Mouse (Mus musculus) kidney, adult 2 months (tissue): ENCODE data around the gene Abl2. TPM values are rescaled to one million over a fixed set of nuclear protein-coding genes. Genes with fewer than 3 reads are reported as not detected.

ENCODE experiments used
- DNase-seq: peaks from one replicate; pipeline ENCODE4 v3.0.0; 2021
- H3K27ac ChIP-seq: fragments of 200-500 bp; 2 replicates; pipeline ENCODE4 v1.5.1; 2012; ENCODE audit warnings: low read depth, low read length, control low read depth, inconsistent platforms; ENCODE audit not compliant: insufficient read depth
- H3K27me3 ChIP-seq: fragments of 200-500 bp; replicated peaks from 2 replicates; pipeline ENCODE4 v1.6.1; 2012; ENCODE audit warnings: mild to moderate bottlenecking, moderate library complexity, low read length, inconsistent platforms; ENCODE audit not compliant: control insufficient read depth, insufficient read depth
- H3K36me3 ChIP-seq: fragments of 200-500 bp; 2 replicates; pipeline ENCODE4 v1.6.1; 2012; ENCODE audit warnings: mild to moderate bottlenecking, moderate library complexity, low read length, inconsistent platforms; ENCODE audit not compliant: control insufficient read depth, insufficient read depth
- H3K4me1 ChIP-seq: fragments of 200-500 bp; 2 replicates; pipeline ENCODE4 v1.6.1; 2011; ENCODE audit warnings: low read length; ENCODE audit not compliant: control insufficient read depth, insufficient read depth
- H3K4me3 ChIP-seq: fragments of 200-500 bp; 2 replicates; pipeline ENCODE4 v1.5.1; 2011; ENCODE audit warnings: mild to moderate bottlenecking, low read depth, low read length, control low read depth; ENCODE audit not compliant: insufficient read depth
- CTCF ChIP-seq: fragments of 200-500 bp; conservative IDR thresholded peaks from 2 replicates; pipeline ENCODE4 v1.5.1; 2011; ENCODE audit warnings: low read depth, mild to moderate bottlenecking, control low read depth, low read length, moderate library complexity, mixed read lengths; ENCODE audit not compliant: insufficient read depth, insufficient read length
- POLR2A ChIP-seq: fragments of 200-500 bp; IDR thresholded peaks from one replicate; pipeline ENCODE4 v1.6.1; 2011; ENCODE audit warnings: low read depth, low read length, control low read depth
- WGBS: fragments of 180-500 bp; shearing (Covaris S2); methylation state at CpG from one replicate; pipeline ENCODE4 v1.1.7; 2018; 5-methylcytosine and 5-hydroxymethylcytosine counted together
- polyA plus RNA-seq: library from polyadenylated mRNA; depleted of rRNA; stranded (reverse); fragments of >200 nt; gene quantifications from 2 replicates; pipeline ENCODE4 v1.2.3, GENCODE M21; 2012

Abl2 gene
- polyA plus RNA-seq, 1 experiment: 7.5 TPM

- H3K4me3 ChIP-seq: no peak overlapping the region
- no peaks in the 10 kb centered on the region for H3K27me3 ChIP-seq
- no peaks in the 10 kb centered on the region for H3K4me1 ChIP-seq
- no peaks in the 10 kb centered on the region; the same call in 1 of the 2 replicates for H3K36me3 ChIP-seq
- WGBS: 91% methylated on average over 2 of the region's 2 CpGs
- H3K27ac ChIP-seq: no peak overlapping the region
- no peak for TF ChIP-seq POLR2A
- TF ChIP-seq CTCF: no peak
- DNase-seq: no peak
Measured at GRCm38 (mm10) chr1:156635148-156635547, 76.6 kb downstream of the Abl2 start.

- H3K27me3 ChIP-seq: no peaks in the 10 kb centered on the region
- no peak overlapping the region for H3K27ac ChIP-seq
- TF ChIP-seq POLR2A: no peak
- TF ChIP-seq CTCF: no peak
- no peaks in the 10 kb centered on the region for H3K4me1 ChIP-seq
- DNase-seq: no peak
- H3K4me3 ChIP-seq: no peak overlapping the region
- no peaks in the 10 kb centered on the region; the same call in none of the 2 replicates for H3K36me3 ChIP-seq
- 89% methylated on average over 5 of the region's 5 CpGs for WGBS
Measured at GRCm38 (mm10) chr1:156639455-156639854, 80.9 kb downstream of the Abl2 start.

GRCm38 (mm10) chr1:156640577-156640976, 82.0 kb downstream of the Abl2 start:
- TF ChIP-seq POLR2A (no peak), CTCF (peak; percentile 32; the same call in 1 of the 2 replicates)
- no peak overlapping the region for H3K27ac ChIP-seq
- peak; percentile 28 for DNase-seq
- no peaks in the 10 kb centered on the region; the same call in none of the 2 replicates for H3K36me3 ChIP-seq
- 76% methylated on average over 4 of the region's 4 CpGs for WGBS
- no peaks in the 10 kb centered on the region for H3K27me3 ChIP-seq
- peaks cover 5% of the 10 kb centered on the region for H3K4me1 ChIP-seq
- H3K4me3 ChIP-seq: no peak overlapping the region

DNA sequence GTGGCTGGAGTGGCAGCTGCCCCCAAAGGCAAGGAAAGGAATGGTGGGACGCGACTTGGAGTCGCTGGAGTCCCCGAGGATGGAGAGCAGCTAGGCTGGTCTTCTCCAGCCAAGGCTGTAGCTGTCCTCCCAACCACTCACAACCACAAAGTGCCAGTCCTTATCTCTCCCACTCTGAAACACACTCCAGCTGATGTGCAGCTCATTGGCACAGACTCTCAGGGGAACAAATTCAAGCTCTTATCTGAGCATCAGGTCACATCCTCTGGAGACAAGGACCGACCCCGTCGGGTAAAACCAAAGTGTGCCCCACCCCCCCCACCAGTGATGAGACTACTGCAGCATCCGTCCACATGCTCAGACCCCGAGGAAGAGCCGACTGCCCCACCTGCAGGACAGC, 83.2 kb downstream of the Abl2 start:
- Histone ChIP-seq H3K4me1 (peaks cover 5% of the 10 kb centered on the region), H3K36me3 (no peaks in the 10 kb centered on the region; the same call in 1 of the 2 replicates), H3K4me3 (no peak overlapping the region), H3K27me3 (no peaks in the 10 kb centered on the region), H3K27ac (no peak overlapping the region)
- no peak for DNase-seq
- no peak for TF ChIP-seq POLR2A
- 86% methylated on average over 10 of the region's 10 CpGs for WGBS

DNA sequence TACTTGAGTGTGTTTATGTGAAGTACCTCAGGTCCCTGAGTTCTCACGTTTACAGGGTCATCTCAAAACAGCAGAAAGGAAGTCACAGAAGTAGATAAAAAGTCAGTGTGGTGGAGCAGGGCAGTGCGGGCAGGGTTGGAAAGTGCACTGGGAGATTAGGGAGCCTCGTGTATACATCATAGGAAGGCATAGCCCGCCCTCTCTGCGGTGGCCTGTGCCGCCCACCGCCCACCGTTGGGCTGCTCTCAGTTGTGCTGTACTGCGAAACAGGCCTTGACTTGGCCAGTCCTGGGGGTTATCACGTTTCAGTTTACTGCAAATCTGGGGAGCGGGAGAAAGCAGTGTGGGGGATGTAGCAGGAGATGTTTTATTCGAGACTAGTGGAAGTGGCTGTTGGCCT, 84.2 kb downstream of the Abl2 start:
- no peak for DNase-seq
- Histone ChIP-seq H3K4me1 (peaks cover 5% of the 10 kb centered on the region), H3K36me3 (no peaks in the 10 kb centered on the region; the same call in 1 of the 2 replicates), H3K4me3 (no peak overlapping the region), H3K27me3 (no peaks in the 10 kb centered on the region), H3K27ac (no peak overlapping the region)
- WGBS: 74% methylated on average over 12 of the region's 12 CpGs
- TF ChIP-seq POLR2A (no peak), CTCF (no peak)

DNA sequence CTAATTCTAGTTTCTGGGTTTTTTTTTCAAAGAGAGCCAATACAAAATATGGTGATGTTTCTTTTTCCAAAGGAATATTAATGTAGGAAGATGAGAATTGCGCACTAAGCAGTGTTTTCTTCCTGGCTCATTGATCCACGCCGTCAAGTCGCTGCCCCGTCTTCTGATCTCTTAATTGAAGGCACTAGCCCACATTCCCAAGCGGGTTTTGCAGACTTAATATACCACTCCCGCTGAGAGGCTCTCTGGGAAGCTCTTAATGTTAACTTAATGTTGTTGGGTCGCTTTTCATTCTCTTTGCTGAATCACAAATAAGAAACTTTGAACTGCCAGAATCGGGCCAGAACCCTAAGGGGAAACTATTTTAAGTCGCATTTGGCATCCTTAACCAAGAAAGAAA, 85.5 kb downstream of the Abl2 start:
- Histone ChIP-seq H3K4me1 (peaks cover 5% of the 10 kb centered on the region), H3K27ac (no peak overlapping the region), H3K36me3 (no peaks in the 10 kb centered on the region; the same call in none of the 2 replicates), H3K27me3 (no peaks in the 10 kb centered on the region), H3K4me3 (no peak overlapping the region)
- TF ChIP-seq POLR2A: no peak
- no peak for TF ChIP-seq CTCF
- 68% methylated on average over 10 of the region's 10 CpGs for WGBS
- no peak for DNase-seq

- WGBS: 56% methylated on average over 13 of the region's 13 CpGs
- no peaks in the 10 kb centered on the region; the same call in none of the 2 replicates for H3K36me3 ChIP-seq
- no peaks in the 10 kb centered on the region for H3K27me3 ChIP-seq
- TF ChIP-seq POLR2A (no peak), CTCF (no peak)
- H3K4me3 ChIP-seq: no peak overlapping the region
- H3K4me1 ChIP-seq: peaks cover 5% of the 10 kb centered on the region
- DNase-seq: peak; percentile 68
- peak overlapping the region; percentile 39; the same call in 1 of the 2 replicates for H3K27ac ChIP-seq
Measured at GRCm38 (mm10) chr1:156644780-156645523, 86.4 kb downstream of the Abl2 start.
